8 mouse cellular contexts compared by ENCODE assay signal in the genomic region with DNA sequence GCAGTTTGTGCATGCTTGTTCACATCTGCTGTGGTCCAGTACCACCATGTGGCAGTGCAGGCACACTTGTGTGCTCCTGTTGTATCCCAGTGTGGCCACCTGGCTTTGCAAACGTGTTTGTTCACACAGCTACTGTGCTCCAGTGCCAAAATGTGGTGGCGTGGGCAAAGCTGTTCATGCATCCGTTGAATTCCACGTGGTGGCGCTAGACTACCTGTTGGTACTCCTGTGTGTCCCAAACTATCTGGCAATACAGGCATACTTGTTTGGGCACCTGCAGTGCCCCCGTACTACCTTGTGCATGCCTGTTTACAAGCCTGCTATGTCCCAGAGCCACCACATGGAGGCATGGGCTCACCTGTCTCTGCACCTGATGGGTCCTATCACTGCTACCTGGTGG. TPM values are rescaled to one million over a fixed set of nuclear protein-coding genes. Genes with fewer than 3 reads are reported as not detected.
DNase-seq lines count a peak whose midpoint lies in the region; ATAC-seq and TF ChIP-seq lines count a peak whose summit lies in the region.

No protein-coding gene starts in this region.

- H3K36me3 ChIP-seq in intestine, postnatal 0 days (ENCODE audit: control insufficient read depth, insufficient read depth) = no peaks in the 10 kb centered on the region
- H3K36me3 ChIP-seq in intestine, embryonic 16.5 days (ENCODE audit: control insufficient read depth, insufficient read depth, low read length) = no peaks in the 10 kb centered on the region
- no peaks in the 10 kb centered on the region for H3K36me3 ChIP-seq in G1E (replicated peaks)
- H3K36me3 ChIP-seq in midbrain, embryonic 16.5 days (ENCODE audit: control insufficient read depth, insufficient read depth, low read length) = no peaks in the 10 kb centered on the region

- peak; percentile 62 for TF ChIP-seq CTCF in intestine, postnatal 0 days (IDR thresholded peaks at IDR 0.05; ENCODE audit: low read depth)
- TF ChIP-seq CTCF in G1E (IDR thresholded peaks at IDR 0.05; ENCODE audit: low read depth, low read length) = no peak

- no peak overlapping the region for H3K4me2 ChIP-seq in intestine, postnatal 0 days (replicated peaks; ENCODE audit: low read depth)
- H3K4me2 ChIP-seq in intestine, embryonic 16.5 days (ENCODE audit: low read depth, low read length) = no peak overlapping the region
- H3K4me2 ChIP-seq in midbrain, embryonic 16.5 days (ENCODE audit: low read length) = no peak overlapping the region

- no peaks in the 10 kb centered on the region for H3K9me3 ChIP-seq in intestine, postnatal 0 days (ENCODE audit: control insufficient read depth)
- no peaks in the 10 kb centered on the region for H3K9me3 ChIP-seq in intestine, embryonic 16.5 days (ENCODE audit: control insufficient read depth, low read length)
- peaks cover 93% of the 10 kb centered on the region for H3K9me3 ChIP-seq in G1E (replicated peaks)
- H3K9me3 ChIP-seq in midbrain, embryonic 16.5 days (replicated peaks; ENCODE audit: control insufficient read depth, low read length, poor library complexity, severe bottlenecking) = no peaks in the 10 kb centered on the region

- no peaks in the 10 kb centered on the region for H3K27me3 ChIP-seq in intestine, postnatal 0 days (replicated peaks; ENCODE audit: control insufficient read depth, insufficient read depth, low read length)
- no peaks in the 10 kb centered on the region for H3K27me3 ChIP-seq in intestine, embryonic 16.5 days (replicated peaks; ENCODE audit: control insufficient read depth, insufficient read depth, low read length)
- peaks cover 2% of the 10 kb centered on the region; the same call in 1 of the 2 replicates for H3K27me3 ChIP-seq in G1E (ENCODE audit: insufficient read depth, low read length)
- no peaks in the 10 kb centered on the region for H3K27me3 ChIP-seq in midbrain, embryonic 16.5 days (ENCODE audit: control insufficient read depth, insufficient read depth, low read depth, low read length)

- WGBS in intestine, postnatal 0 days = 31% methylated on average over 6 of the region's 6 CpGs
- WGBS in intestine, embryonic 16.5 days = 37% methylated on average over 6 of the region's 6 CpGs
- 29% methylated on average over 6 of the region's 6 CpGs for WGBS in midbrain, embryonic 16.5 days

- peak; percentile 21 to 31 for DNase-seq in B cell, adult 2 months
- DNase-seq in G1E (ENCODE audit: low spot score) = no peak
- peak; percentile 59 to 68 for DNase-seq in kidney, postnatal 4 days
- no peak for DNase-seq in heart, adult 8-10 months (ENCODE audit: low spot score)

- no peak overlapping the region for H3K27ac ChIP-seq in intestine, postnatal 0 days (ENCODE audit: low read depth, low read length)
- H3K27ac ChIP-seq in intestine, embryonic 16.5 days (ENCODE audit: low read length) = no peak overlapping the region
- no peak overlapping the region for H3K27ac ChIP-seq in midbrain, embryonic 16.5 days (ENCODE audit: low read length)

- peak; percentile 11; the same call in 1 of the 2 replicates for ATAC-seq in intestine, postnatal 0 days
- no peak for ATAC-seq in intestine, embryonic 16.5 days
- ATAC-seq in G1E (ENCODE audit: extremely low read depth, insufficient number of reproducible peaks, low FRiP score, poor library complexity, severe bottlenecking) = no peak
- no peak for ATAC-seq in inflammation-experienced regulatory T-cells, adult 6 months
- no peak for ATAC-seq in midbrain, embryonic 16.5 days

- no peaks in the 10 kb centered on the region for H3K4me1 ChIP-seq in intestine, postnatal 0 days (replicated peaks; ENCODE audit: control insufficient read depth, insufficient read depth, low read length)
- H3K4me1 ChIP-seq in intestine, embryonic 16.5 days (ENCODE audit: control insufficient read depth, insufficient read depth, low read length) = no peaks in the 10 kb centered on the region
- H3K4me1 ChIP-seq in G1E (ENCODE audit: insufficient read depth, low read depth, low read length) = no peaks in the 10 kb centered on the region
- H3K4me1 ChIP-seq in midbrain, embryonic 16.5 days (ENCODE audit: control insufficient read depth, insufficient read depth, low read length) = no peaks in the 10 kb centered on the region

- no peak overlapping the region for H3K4me3 ChIP-seq in intestine, postnatal 0 days (ENCODE audit: low read depth, low read length)
- H3K4me3 ChIP-seq in intestine, embryonic 16.5 days (ENCODE audit: low read length) = no peak overlapping the region
- H3K4me3 ChIP-seq in G1E (ENCODE audit: low read depth, low read length) = 0 out of 2 replicates have a peak overlapping the region, but pooled peaks have one; percentile 40
- H3K4me3 ChIP-seq in midbrain, embryonic 16.5 days (ENCODE audit: low read depth, low read length) = no peak overlapping the region

- H3K9ac ChIP-seq in intestine, postnatal 0 days (ENCODE audit: low read depth, low read length) = no peak overlapping the region
- no peak overlapping the region for H3K9ac ChIP-seq in intestine, embryonic 16.5 days (ENCODE audit: low read depth, low read length)
- no peak overlapping the region for H3K9ac ChIP-seq in midbrain, embryonic 16.5 days (ENCODE audit: low read depth, low read length)

RNA-seq across cellular contexts. Expression of a gene that starts 32.0 kb away (rescaled TPM):
- 1.7 and 2.4 TPM in 2 replicates for polyA plus RNA-seq in intestine, postnatal 0 days (2015; fragmentation: Nextera tagmentation; extraction: Ambion mirVana)
- polyA plus RNA-seq in intestine, embryonic 16.5 days (2015; fragmentation: Nextera tagmentation; extraction: Ambion mirVana) = 2.2 and 2.9 TPM in 2 replicates
- not detected in 2 replicates for total RNA-seq in G1E (2014; fragmentation: Nextera tagmentation)
- total RNA-seq in G1E (2017) = 0.11 TPM in 1 of 2 replicates, not detected in the other
- polyA plus RNA-seq in G1E (2012) = 0.02 TPM in 2 replicates
- not detected for polyA plus RNA-seq in inflammation-experienced regulatory T-cells, adult 6 months (2017; shearing (Covaris generic))
- polyA plus RNA-seq in midbrain, embryonic 16.5 days (2015; fragmentation: Nextera tagmentation; extraction: Ambion mirVana) = 92.6 and 103 TPM in 2 replicates
- total RNA-seq in heart, adult 8-10 months (2022) = 1 to 10 TPM in 3 of 4 experiments, under 1 TPM in 1; 0.98 to 1.7 (median 1.1) TPM

Comparison
In these comparisons a context has a peak if more than half of its experiments do, and no peak if none do; other contexts are left out.
1. DNase-seq: peak in B cell, adult 2 months (2 of 2) and kidney, postnatal 4 days (2 of 2); none in G1E (single experiment) and heart, adult 8-10 months (single experiment).
2. RNA of a gene that starts 32.0 kb away (polyA plus RNA-seq): 92.6 to 103 TPM in midbrain, embryonic 16.5 days; 2.2 to 2.9 TPM in intestine, embryonic 16.5 days, 1.7 to 2.4 TPM in intestine, postnatal 0 days, 0.02 TPM in G1E and not detected in inflammation-experienced regulatory T-cells, adult 6 months; every median in the first group is over 10 times any median in the second.